ENCODE assay signal across 12 mouse cellular contexts in genomic region chr12:28602259-28602658, GRCm38 (mm10). TPM values are rescaled to one million over a fixed set of nuclear protein-coding genes. Genes with fewer than 3 reads are reported as not detected.
DNase-seq lines count a peak whose midpoint lies in the region; ATAC-seq lines count a peak whose summit lies in the region.
"Had no signal": no experiment of that assay in that cellular context is flagged by ENCODE, and none has a peak within 500 bp of the region (broad histone marks: within the 10 kb centered on the region; RNA-seq: fewer than 3 reads in every experiment).

No protein-coding gene starts in this region.

- DNase-seq in adrenal gland, adult (ENCODE audit: inconsistent age in 2 of 2, low spot score in 1 of 2) = peak; percentile 41 to 65
- no peak for DNase-seq in adrenal gland, adult 18-20 months (ENCODE audit: low spot score in 2 of 2)
- DNase-seq in neural tube, embryonic 10.5 days (ENCODE audit: extremely low spot score, low spot score) = no peak
- DNase-seq in midbrain, embryonic 14.5 days = peak; percentile 37
- DNase-seq in lung, postnatal 25 days (ENCODE audit: low spot score) = no peak
- no peak for DNase-seq in liver

- peaks cover 1% of the 10 kb centered on the region; the same call in 1 of the 2 replicates for H3K4me1 ChIP-seq in neural tube, embryonic 14.5 days (ENCODE audit: control insufficient read depth, insufficient read depth, low read length)
- peaks cover 27% of the 10 kb centered on the region for H3K4me1 ChIP-seq in forebrain, embryonic 16.5 days (replicated peaks; ENCODE audit: control insufficient read depth, insufficient read depth, low read length)
- H3K4me1 ChIP-seq in midbrain, embryonic 14.5 days (ENCODE audit: control insufficient read depth, insufficient read depth, low read length) = peaks cover 12% of the 10 kb centered on the region

- no peaks in the 10 kb centered on the region for H3K36me3 ChIP-seq in neural tube, embryonic 14.5 days (ENCODE audit: control insufficient read depth, insufficient read depth, low read length)
- no peaks in the 10 kb centered on the region for H3K36me3 ChIP-seq in forebrain, embryonic 16.5 days (ENCODE audit: control insufficient read depth, insufficient read depth)
- H3K36me3 ChIP-seq in midbrain, embryonic 14.5 days (ENCODE audit: control insufficient read depth, insufficient read depth, low read length) = no peaks in the 10 kb centered on the region
- H3K36me3 ChIP-seq: lung, embryonic 15.5 days; neural tube, embryonic 13.5 days had no signal

- no peak overlapping the region for H3K27ac ChIP-seq in neural tube, embryonic 14.5 days (ENCODE audit: low read depth, low read length)
- H3K27ac ChIP-seq in forebrain, embryonic 16.5 days (ENCODE audit: low read length) = peak overlapping the region; percentile 16; the same call in 1 of the 2 replicates
- no peak overlapping the region for H3K27ac ChIP-seq in midbrain, embryonic 14.5 days (replicated peaks; ENCODE audit: low read depth, low read length)
- H3K27ac ChIP-seq: lung, embryonic 15.5 days; neural tube, embryonic 13.5 days had no signal

- H3K9ac ChIP-seq in neural tube, embryonic 14.5 days (replicated peaks; ENCODE audit: low read depth, low read length) = no peak overlapping the region
- no peak overlapping the region for H3K9ac ChIP-seq in forebrain, embryonic 16.5 days (replicated peaks; ENCODE audit: low read depth, low read length)
- no peak overlapping the region for H3K9ac ChIP-seq in midbrain, embryonic 14.5 days (replicated peaks; ENCODE audit: low read length)
- H3K9ac ChIP-seq: lung, embryonic 15.5 days; neural tube, embryonic 13.5 days had no signal

- peak; percentile 43; the same call in 1 of the 2 replicates for ATAC-seq in neural tube, embryonic 14.5 days (ENCODE audit: low read depth)
- peak; percentile 72 for ATAC-seq in forebrain, embryonic 16.5 days
- no peak for ATAC-seq in midbrain, embryonic 14.5 days (ENCODE audit: low FRiP score, low TSS enrichment)
- ATAC-seq: Patski had no signal

- H3K9me3 ChIP-seq in neural tube, embryonic 14.5 days (ENCODE audit: control insufficient read depth, low read length) = no peaks in the 10 kb centered on the region
- no peaks in the 10 kb centered on the region for H3K9me3 ChIP-seq in forebrain, embryonic 16.5 days (ENCODE audit: control insufficient read depth, low read length)
- H3K9me3 ChIP-seq in midbrain, embryonic 14.5 days (ENCODE audit: control insufficient read depth, low read length) = no peaks in the 10 kb centered on the region
- H3K9me3 ChIP-seq: lung, embryonic 15.5 days; neural tube, embryonic 13.5 days had no signal

- H3K4me2 ChIP-seq in neural tube, embryonic 14.5 days (ENCODE audit: low read depth, low read length) = no peak overlapping the region
- H3K4me2 ChIP-seq in forebrain, embryonic 16.5 days (ENCODE audit: low read length) = no peak overlapping the region
- H3K4me2 ChIP-seq in midbrain, embryonic 14.5 days (ENCODE audit: low read length) = no peak overlapping the region
- H3K4me2 ChIP-seq: lung, embryonic 15.5 days; neural tube, embryonic 13.5 days had no signal

- no peak overlapping the region for H3K4me3 ChIP-seq in neural tube, embryonic 14.5 days (ENCODE audit: low read depth, low read length)
- H3K4me3 ChIP-seq in forebrain, embryonic 16.5 days (replicated peaks; ENCODE audit: low read length) = no peak overlapping the region
- H3K4me3 ChIP-seq in midbrain, embryonic 14.5 days (replicated peaks; ENCODE audit: low read depth, low read length) = no peak overlapping the region
- H3K4me3 ChIP-seq: lung, embryonic 15.5 days; neural tube, embryonic 13.5 days had no signal

- 13% methylated on average over 4 of the region's 4 CpGs for WGBS in neural tube, embryonic 14.5 days
- 15% methylated on average over 4 of the region's 4 CpGs for WGBS in forebrain, embryonic 16.5 days
- WGBS in midbrain, embryonic 14.5 days = 27% methylated on average over 4 of the region's 4 CpGs

- H3K27me3 ChIP-seq in neural tube, embryonic 14.5 days (ENCODE audit: control insufficient read depth, insufficient read depth, low read length) = no peaks in the 10 kb centered on the region
- H3K27me3 ChIP-seq in forebrain, embryonic 16.5 days (replicated peaks; ENCODE audit: control insufficient read depth, insufficient read depth, low read length) = no peaks in the 10 kb centered on the region
- no peaks in the 10 kb centered on the region for H3K27me3 ChIP-seq in midbrain, embryonic 14.5 days (ENCODE audit: control insufficient read depth, insufficient read depth, low read length)
- H3K27me3 ChIP-seq: lung, embryonic 15.5 days; neural tube, embryonic 13.5 days had no signal

RNA-seq across cellular contexts. Expression of gene Allc, which starts 19.9 kb away (rescaled TPM):
- total RNA-seq in adrenal gland, adult 18-20 months (2021) = not detected
- not detected in 2 replicates for polyA plus RNA-seq in neural tube, embryonic 14.5 days (2014; fragmentation: Nextera tagmentation; extraction: Ambion mirVana)
- 0.15 and 0.48 TPM in 2 replicates for polyA plus RNA-seq in forebrain, embryonic 16.5 days (2015; fragmentation: Nextera tagmentation; extraction: Ambion mirVana)
- polyA plus RNA-seq in midbrain, embryonic 14.5 days (2014; fragmentation: Nextera tagmentation; extraction: Ambion mirVana) = not detected in 2 replicates
- polyA plus RNA-seq: embryonic facial prominence, embryonic 11.5 days; Patski had no signal

RNA-seq across cellular contexts. Expression of gene Colec11, which starts 20.9 kb away (rescaled TPM):
- 1 to 10 TPM; 4.2 to 6.3 TPM for total RNA-seq in adrenal gland, adult 18-20 months (2021)
- polyA plus RNA-seq in neural tube, embryonic 14.5 days (2014; fragmentation: Nextera tagmentation; extraction: Ambion mirVana) = 0.80 and 0.94 TPM in 2 replicates
- 0.34 and 0.60 TPM in 2 replicates for polyA plus RNA-seq in forebrain, embryonic 16.5 days (2015; fragmentation: Nextera tagmentation; extraction: Ambion mirVana)
- 0.72 and 0.93 TPM in 2 replicates for polyA plus RNA-seq in midbrain, embryonic 14.5 days (2014; fragmentation: Nextera tagmentation; extraction: Ambion mirVana)
- polyA plus RNA-seq: embryonic facial prominence, embryonic 11.5 days had no signal

RNA-seq across cellular contexts. Expression of gene Rps7, which starts 33.5 kb away (rescaled TPM):
- total RNA-seq in adrenal gland, adult 18-20 months (2021) = 100 to 1,000 TPM; 384 to 411 TPM
- polyA plus RNA-seq in neural tube, embryonic 14.5 days (2014; fragmentation: Nextera tagmentation; extraction: Ambion mirVana) = 537 and 647 TPM in 2 replicates
- 419 and 461 TPM in 2 replicates for polyA plus RNA-seq in forebrain, embryonic 16.5 days (2015; fragmentation: Nextera tagmentation; extraction: Ambion mirVana)
- polyA plus RNA-seq in midbrain, embryonic 14.5 days (2014; fragmentation: Nextera tagmentation; extraction: Ambion mirVana) = 653 and 682 TPM in 2 replicates

RNA-seq across cellular contexts. Expression of gene Rnaseh1, which starts 47.1 kb away (rescaled TPM):
- total RNA-seq in adrenal gland, adult 18-20 months (2021) = 10 to 100 TPM; 13.3 to 14.2 TPM
- 19.5 and 21.7 TPM in 2 replicates for polyA plus RNA-seq in neural tube, embryonic 14.5 days (2014; fragmentation: Nextera tagmentation; extraction: Ambion mirVana)
- polyA plus RNA-seq in forebrain, embryonic 16.5 days (2015; fragmentation: Nextera tagmentation; extraction: Ambion mirVana) = 27.9 and 30.6 TPM in 2 replicates
- 18.3 and 18.6 TPM in 2 replicates for polyA plus RNA-seq in midbrain, embryonic 14.5 days (2014; fragmentation: Nextera tagmentation; extraction: Ambion mirVana)

RNA-seq across cellular contexts. Expression of gene Dcdc2c, which starts 50.1 kb away (rescaled TPM):
- under 1 TPM in 1 of 2 experiments, not detected in 1; 0.20 TPM for total RNA-seq in adrenal gland, adult 18-20 months (2021)
- 0.33 TPM in 1 of 2 replicates, not detected in the other for polyA plus RNA-seq in neural tube, embryonic 14.5 days (2014; fragmentation: Nextera tagmentation; extraction: Ambion mirVana)
- polyA plus RNA-seq in forebrain, embryonic 16.5 days (2015; fragmentation: Nextera tagmentation; extraction: Ambion mirVana) = not detected in 2 replicates
- polyA plus RNA-seq in midbrain, embryonic 14.5 days (2014; fragmentation: Nextera tagmentation; extraction: Ambion mirVana) = not detected in 2 replicates
- polyA plus RNA-seq: embryonic facial prominence, embryonic 11.5 days had no signal

Comparison
In these comparisons a context has a peak if more than half of its experiments do, and no peak if none do; other contexts are left out.
1. DNase-seq: peak in adrenal gland, adult (2 of 2) and midbrain, embryonic 14.5 days (single experiment); none in adrenal gland, adult 18-20 months (0 of 2), neural tube, embryonic 10.5 days (single experiment), lung, postnatal 25 days (single experiment) and liver (single experiment).